Mouse (Mus musculus): ENCODE measurements around the gene Cask. TPM values are rescaled to one million over a fixed set of nuclear protein-coding genes. Genes with fewer than 3 reads are reported as not detected.

Gene Cask
- total RNA-seq, 1 experiment from 2014 or later = 56.8 TPM

DNA sequence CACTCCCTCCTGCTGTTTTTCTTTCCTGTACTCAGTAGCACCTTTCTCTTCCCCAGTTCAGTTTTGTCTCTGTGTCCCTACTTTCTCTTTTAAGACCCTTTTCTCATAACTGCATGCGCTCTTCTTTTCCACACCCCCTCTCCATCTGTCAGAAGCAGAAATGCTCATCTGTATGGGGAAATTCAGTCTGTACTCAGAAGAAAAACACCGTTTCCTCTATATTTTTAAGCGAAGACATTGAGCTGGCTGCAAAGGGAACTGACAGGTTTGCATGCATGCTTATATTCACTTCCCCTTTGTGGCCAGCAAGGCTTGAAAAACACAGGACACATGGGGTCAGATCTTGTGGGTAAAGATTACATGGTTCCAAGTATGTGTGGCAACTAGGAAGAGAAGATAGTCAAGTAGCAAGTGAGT lies 196.2 kb downstream of the Cask start:
- ATAC-seq (ENCODE audit: extremely low read depth, insufficient number of reproducible peaks, low FRiP score, poor library complexity, severe bottlenecking) = peak; percentile 81

DNA sequence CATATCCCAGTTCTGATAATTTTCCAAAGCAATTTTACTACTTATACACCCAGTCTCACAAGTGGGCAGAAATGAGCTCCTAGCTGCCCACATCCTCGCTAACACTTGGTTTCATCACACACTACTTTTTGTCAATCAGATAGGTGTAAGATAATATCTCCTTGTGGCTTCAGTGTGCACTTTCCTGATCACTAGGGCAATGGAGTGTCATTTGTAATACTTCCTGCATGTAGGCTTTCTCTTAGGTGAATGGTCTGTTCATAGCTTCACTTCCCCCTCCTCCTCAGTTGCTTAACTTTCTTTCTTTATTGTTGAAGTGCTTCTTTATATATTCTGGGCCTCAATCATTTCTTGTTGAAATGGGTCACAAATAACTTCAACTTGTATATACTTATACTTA lies 198.9 kb downstream of the Cask start:
- ATAC-seq (ENCODE audit: extremely low read depth, insufficient number of reproducible peaks, low FRiP score, poor library complexity, severe bottlenecking) = no peak

DNA sequence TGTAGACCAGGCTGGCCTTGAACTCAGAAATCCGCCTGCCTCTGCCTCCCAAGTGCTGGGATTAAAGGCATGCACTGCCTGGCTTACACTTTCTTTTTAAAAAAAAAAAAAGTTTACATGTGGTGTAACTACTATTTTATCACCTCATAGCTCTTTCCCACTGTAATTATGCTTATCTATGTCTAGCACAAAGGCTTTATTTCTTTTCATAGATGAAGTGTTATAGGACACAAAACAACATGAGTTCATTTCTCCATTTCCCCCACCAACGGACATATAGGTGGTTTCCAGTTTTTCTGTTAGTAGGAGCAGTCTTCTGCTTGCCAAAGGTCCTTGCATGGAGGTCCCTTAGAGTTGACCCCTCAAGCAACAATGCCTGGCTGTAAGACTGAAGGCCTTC lies 199.3 kb downstream of the Cask start:
- no peak for ATAC-seq (ENCODE audit: extremely low read depth, insufficient number of reproducible peaks, low FRiP score, poor library complexity, severe bottlenecking)

DNA sequence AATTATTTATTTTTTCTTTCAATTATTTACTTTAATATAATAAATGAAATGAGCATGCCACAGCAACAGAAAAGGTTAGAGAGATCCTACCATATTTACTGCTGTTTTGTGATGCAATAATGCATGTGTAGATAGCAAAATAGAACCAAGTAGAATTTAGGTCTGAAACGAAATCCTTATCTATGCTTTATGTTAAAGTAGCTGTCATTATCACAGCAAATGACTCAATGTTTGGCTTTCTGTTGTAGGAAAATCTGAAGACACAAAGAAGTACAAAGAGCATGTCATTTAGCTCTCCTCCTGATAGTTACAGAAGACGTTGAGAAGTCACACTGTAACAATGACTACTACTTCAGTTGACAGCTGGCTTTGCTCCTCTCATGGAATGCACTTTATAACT lies 212.3 kb downstream of the Cask start:
- ATAC-seq (ENCODE audit: extremely low read depth, insufficient number of reproducible peaks, low FRiP score, poor library complexity, severe bottlenecking) = no peak

DNA sequence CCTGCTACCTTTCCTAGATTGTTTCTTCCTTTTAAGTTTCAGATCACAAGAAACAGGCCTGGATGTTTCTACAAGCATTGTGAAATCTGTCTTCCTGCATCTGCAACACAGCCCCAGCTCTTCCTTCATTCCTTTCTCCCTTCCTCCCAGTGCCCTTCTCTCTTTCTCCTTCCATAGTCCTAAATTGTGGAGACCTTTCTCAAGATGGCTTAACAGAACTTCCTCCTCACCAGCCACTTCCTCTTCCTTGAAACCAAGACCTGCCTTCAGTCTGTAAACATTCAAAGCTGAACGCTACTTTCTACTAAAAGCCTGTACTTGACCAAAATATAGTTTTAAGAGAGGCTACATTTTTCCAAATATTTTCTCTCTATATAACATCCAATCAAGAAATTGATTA lies 214.8 kb downstream of the Cask start:
- ATAC-seq (ENCODE audit: extremely low read depth, insufficient number of reproducible peaks, low FRiP score, poor library complexity, severe bottlenecking) = peak; percentile 64; the same call in 1 of the 2 replicates

DNA sequence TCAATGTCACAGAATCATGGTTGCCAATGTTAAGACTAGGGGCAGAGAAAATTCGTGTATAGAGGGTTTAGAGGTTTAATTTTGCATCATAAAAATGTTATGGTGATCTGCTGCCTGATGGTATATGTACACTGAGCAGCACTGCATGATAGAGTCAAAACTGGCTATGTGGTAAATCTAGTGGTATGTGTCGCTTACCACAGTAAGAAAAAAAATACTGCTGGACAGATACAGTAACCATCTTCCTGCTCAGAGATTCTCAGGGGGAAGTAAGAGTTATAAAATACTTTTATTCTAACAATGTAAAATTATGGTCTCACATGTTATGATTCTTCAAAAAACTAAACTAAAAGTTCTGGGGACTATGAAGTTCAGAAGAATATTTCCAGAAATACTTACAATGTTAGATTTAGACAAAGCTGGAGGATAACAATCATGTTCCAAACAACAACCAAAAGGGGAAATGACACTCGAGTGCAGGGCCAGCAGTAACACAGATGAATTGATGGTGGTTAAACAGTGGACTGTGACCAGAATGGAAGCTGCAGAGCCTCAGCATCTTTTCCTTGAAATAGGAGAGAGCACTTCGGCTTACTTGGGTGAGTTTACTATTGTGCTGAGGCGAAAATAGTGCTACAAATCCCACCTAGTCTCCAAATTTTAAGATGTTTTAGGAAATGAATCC lies 219.4 kb downstream of the Cask start, which contains the start of gene Gpr34:
Gene Gpr34 (plus strand): TSS at position 491 of the 685 bp plus-strand sequence.
- ATAC-seq (ENCODE audit: extremely low read depth, insufficient number of reproducible peaks, low FRiP score, poor library complexity, severe bottlenecking) = peak; percentile 55; the same call in 1 of the 2 replicates

DNA sequence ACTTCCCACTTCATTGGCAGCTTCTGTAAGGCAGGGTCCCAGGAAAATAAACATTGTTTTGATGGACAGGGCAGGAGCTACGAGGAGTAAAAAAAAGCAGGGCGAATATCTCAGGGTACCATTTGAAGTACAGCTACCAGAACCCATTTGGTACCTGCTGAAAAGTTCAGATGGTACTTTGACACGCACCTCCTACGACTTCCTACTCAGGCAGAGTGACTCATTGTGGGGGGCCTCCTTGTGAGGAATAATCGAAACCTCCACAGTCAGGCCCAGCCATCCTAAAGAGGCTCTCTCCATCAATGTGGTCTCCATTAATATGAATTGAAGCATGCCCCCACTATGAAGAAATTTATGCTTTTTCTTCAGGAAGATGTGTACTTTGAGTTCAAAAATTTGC lies 228.5 kb downstream of the Cask start:
- ATAC-seq (ENCODE audit: extremely low read depth, insufficient number of reproducible peaks, low FRiP score, poor library complexity, severe bottlenecking) = no peak

DNA sequence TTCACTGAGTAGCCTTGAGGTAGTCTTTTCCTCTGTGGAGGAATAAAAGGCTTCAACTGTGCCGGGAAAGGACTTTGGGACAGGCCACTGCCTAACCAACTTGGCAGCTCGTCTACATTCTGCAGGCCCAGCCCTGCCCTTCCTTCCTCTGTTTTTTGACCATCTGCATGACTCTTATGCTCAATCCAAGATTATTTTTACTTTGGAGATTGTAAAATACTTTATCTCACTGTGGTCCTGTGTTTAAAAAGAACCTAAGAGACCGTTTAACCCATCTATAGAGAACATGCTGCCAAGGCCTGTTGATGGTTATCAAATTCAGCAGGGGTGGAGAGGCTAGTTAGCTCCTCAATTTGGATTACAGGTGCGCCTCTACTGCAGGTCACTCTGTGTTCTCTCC lies 229.7 kb downstream of the Cask start:
- no peak for ATAC-seq (ENCODE audit: extremely low read depth, insufficient number of reproducible peaks, low FRiP score, poor library complexity, severe bottlenecking)

DNA sequence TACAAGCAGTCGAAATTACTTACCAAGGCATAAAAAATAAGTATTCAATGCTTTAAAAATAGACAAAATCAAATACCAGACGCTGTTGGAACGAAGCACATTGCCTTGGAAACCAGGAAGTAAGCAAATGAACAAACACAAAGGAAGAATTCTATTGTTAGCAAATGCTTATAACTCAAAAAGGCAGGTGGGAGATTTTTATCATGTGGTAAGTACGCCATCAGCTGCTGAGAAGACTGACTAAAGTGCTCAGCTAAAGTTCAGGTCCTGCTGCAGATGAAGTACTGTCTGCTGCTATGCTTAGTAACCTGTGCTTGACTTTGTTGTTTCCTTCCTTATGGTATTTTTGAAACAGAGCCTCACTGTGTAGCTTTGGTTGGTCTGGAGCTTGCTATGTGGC lies 232.7 kb downstream of the Cask start:
- ATAC-seq (ENCODE audit: extremely low read depth, insufficient number of reproducible peaks, low FRiP score, poor library complexity, severe bottlenecking) = no peak

DNA sequence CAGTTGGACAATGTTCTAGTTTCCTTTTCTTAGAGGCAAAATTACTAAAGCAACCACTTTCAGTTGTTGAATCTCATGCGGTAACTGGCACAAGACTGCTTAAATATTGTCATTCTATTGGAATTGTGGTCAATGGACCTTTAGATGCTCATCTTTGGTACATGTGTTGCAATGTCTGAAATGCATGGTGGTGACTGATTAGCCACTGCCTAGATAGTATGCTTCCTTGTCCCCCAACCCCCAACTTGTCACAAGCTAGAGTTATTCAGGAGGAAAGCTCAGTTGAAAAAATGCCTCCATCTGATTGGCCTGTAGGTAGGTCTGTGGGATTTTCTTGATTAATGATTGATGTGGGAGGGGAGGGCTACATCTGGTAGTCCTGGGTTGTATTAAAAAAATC lies 233.9 kb downstream of the Cask start:
- ATAC-seq (ENCODE audit: extremely low read depth, insufficient number of reproducible peaks, low FRiP score, poor library complexity, severe bottlenecking) = no peak

DNA sequence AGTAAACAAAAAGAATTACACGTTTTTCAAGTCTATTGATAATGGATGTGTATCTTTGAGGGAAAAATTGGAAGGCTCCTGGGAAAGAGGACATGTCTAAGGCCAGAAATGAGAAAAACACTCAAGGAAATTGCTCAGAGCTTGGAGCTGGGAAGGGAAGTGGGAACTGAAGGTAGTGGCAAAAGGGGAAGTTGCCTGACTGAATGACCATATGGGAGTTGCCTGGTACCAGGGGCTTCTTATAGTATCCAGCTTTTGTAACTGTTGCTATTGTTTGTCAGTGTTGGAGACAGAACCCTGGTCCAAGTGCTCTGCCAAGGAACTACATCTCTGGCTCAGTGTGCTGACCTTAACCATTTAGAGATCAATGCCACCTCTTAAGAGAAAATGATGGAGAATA lies 234.4 kb downstream of the Cask start:
- ATAC-seq (ENCODE audit: extremely low read depth, insufficient number of reproducible peaks, low FRiP score, poor library complexity, severe bottlenecking) = no peak

DNA sequence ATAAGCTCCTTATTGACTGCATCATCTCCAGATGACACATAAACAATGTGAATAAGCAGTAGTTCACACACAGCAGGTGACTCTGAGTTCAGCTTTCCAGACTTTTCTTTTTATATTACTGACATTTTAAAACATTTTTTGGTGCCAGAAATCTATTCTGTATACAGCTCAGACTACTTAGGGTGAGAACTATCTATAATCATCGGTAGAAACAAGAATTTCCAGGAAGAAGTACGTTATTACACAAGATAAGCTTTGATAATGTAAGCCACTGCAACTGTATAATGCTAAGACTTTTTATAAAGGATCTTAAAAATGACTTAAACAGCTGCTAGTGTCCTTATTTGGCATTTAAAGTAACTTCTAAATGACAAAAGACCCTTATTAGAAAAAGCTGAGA lies 239.1 kb downstream of the Cask start:
- no peak for ATAC-seq (ENCODE audit: extremely low read depth, insufficient number of reproducible peaks, low FRiP score, poor library complexity, severe bottlenecking)

DNA sequence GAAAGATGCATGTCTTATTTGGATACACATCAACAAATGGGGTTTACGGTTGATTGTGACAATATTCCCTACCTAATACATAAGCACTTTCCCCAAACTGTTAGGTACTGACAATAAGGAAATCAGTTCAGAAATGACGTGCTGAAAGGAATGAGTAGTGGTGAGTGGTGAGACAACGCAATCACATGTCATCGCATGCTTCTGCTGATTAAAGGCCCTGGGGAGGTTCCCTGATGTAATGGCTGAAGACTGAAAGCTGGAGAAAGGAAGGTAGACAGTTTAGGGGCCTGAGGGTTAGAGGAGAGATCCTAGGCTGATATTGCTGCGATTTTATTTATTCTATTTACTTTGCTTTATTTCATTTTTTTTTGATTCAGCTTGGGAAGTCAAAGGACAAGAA lies 240.1 kb downstream of the Cask start:
- ATAC-seq (ENCODE audit: extremely low read depth, insufficient number of reproducible peaks, low FRiP score, poor library complexity, severe bottlenecking) = no peak

DNA sequence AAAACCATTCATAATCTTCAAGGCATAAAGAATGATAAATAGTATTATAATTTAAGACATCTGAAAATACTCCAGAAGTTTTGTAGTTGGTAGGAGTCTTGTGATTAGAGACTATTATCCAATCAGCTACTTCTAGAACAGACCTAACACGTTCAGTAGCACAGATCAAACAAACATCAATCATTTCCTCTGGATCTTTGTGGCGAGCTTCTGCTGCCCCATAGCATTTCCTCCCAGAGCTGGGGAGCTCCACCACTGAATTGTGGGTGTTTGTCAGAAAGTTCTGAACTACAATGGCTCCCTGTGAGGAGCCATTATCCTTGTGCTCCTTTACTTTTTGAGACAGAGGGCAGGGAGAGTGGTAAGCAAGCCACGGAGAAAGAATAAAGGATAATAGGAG lies 243.4 kb downstream of the Cask start:
- no peak for ATAC-seq (ENCODE audit: extremely low read depth, insufficient number of reproducible peaks, low FRiP score, poor library complexity, severe bottlenecking)

DNA sequence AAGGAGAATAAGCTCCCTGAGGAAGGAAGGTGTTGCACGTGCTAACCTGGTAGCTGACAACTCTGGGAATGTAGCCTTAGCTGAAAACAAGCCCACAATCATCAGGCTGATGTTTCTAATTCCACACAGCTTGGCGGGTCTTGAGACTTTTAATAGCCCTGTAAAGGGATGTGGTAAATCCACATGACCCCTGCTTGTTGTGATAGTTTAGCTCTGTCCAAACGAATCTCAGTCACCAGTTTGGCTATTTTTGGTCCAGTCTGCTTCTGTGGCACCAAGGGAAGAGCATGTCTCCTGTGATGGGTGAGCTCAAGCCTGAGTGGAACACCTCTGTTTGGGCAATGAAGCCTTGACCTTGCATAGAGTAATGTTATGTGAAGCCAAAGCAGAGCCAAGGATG lies 244.4 kb downstream of the Cask start:
- ATAC-seq (ENCODE audit: extremely low read depth, insufficient number of reproducible peaks, low FRiP score, poor library complexity, severe bottlenecking) = no peak

DNA sequence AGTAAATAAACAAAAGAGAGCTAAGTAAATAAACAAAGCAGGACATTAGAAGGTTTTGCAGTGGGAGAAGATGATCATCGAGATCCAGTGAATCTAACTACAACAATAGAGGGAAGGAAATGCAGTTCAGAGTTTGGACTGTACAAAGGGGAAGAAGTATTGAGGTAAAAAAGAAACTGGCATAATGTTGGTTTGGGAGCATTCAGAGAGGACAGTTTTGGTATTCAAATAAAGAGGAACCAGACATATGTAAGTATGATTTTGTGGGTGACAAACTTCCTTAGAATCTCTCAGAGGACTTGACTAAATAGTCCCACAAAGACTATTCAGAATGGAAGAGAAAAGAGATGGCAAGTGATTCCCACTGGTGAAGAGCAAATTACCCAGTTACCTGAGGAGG lies 251.2 kb downstream of the Cask start:
- ATAC-seq (ENCODE audit: extremely low read depth, insufficient number of reproducible peaks, low FRiP score, poor library complexity, severe bottlenecking) = 0 out of 2 replicates have a peak, but pooled peaks have one; percentile 23

DNA sequence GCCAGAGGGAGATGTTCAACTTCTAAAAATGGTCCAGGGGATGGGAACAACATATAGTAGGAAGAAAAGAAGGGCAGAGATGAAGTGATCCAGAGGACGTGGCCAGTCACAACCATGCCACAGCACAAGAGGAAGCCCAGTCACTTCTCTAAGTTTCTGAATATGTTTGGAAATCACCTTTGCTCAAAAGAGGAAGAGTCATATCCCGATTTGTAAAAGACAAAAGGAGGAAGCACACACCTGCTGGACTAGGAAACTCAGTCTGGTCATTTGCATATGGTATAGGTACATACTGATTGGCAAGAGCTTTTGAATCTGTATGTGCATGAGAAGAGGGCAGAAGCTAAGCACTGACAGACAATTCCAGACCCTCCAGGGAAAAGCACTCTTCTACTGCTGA lies 251.8 kb downstream of the Cask start:
- ATAC-seq (ENCODE audit: extremely low read depth, insufficient number of reproducible peaks, low FRiP score, poor library complexity, severe bottlenecking) = peak; percentile 74

DNA sequence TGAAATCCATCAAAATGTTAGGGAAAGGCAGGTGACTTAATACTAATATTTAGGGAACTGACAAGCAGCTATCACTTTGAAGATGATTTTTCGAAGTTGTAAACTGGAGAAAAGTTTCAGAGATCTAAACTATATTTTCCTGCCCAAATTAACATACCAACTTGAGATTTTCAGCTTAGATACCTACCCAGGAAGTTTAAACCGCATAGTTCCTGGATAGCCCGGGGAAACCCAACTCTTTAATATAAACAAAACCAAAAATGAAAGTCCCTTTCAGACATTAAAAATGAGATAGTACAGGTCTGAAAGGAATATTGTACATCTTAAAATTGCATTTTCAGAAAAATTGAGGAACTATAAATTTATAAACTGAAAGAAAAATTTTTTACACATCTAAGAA lies 273.5 kb downstream of the Cask start:
- ATAC-seq (ENCODE audit: extremely low read depth, insufficient number of reproducible peaks, low FRiP score, poor library complexity, severe bottlenecking) = no peak

DNA sequence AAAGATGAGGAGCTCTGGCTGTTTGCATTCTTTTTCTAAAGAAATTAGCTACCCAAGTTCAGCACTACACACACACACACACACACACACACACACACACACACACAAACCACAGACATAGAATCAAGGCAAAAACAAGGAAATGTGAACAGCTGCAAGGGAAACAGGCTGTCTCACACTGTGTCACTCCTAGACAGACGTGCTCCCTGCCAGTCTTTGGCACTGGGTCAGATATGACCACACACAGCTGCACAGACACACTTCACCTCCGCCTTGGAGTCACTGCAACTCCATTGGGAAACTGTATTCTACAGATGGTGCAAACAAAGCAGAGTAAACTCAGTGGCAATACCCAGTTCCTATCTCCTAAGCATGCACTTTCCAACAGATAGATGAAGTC lies 274.6 kb downstream of the Cask start:
- ATAC-seq (ENCODE audit: extremely low read depth, insufficient number of reproducible peaks, low FRiP score, poor library complexity, severe bottlenecking) = 0 out of 2 replicates have a peak, but pooled peaks have one; percentile 30

DNA sequence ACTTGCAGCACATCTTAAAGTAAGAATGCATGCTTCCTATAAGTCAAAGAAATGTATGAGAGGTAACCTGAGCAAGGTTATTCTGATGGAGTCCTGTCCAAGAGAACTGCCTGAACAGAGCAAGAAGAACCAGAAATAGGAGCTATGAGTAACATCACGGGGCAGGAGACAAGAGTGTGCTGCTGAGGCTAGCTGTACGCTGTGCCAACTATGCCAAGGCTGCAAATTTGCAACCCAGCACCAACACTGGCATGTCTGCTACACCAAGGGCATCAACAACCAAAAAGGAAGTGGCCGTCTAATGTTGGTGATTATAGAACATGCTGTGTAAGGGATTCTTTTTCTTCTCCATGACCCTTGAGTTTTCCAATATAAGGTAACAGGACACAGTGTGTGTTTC lies 276.3 kb downstream of the Cask start:
- no peak for ATAC-seq (ENCODE audit: extremely low read depth, insufficient number of reproducible peaks, low FRiP score, poor library complexity, severe bottlenecking)

DNA sequence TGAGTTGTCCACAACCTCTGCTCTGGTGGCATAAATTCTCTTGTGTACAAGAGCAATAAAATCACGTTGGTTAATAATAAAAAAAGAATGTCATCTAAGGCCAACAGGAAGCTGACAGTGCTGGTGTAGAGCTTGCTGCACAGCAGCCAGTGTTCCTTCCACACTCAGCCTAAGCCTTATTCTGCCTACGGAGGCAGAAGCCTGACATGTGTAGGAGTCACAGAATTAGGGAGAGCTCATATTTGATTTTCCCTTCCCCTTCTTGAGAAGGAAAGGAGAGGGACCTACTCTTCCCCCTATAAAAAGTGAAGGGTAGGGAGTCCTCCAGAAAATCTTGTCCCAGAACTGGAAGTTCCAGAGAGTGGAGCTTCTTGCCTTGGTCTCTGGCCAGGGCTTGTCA lies 276.9 kb downstream of the Cask start:
- no peak for ATAC-seq (ENCODE audit: extremely low read depth, insufficient number of reproducible peaks, low FRiP score, poor library complexity, severe bottlenecking)

Measured in neutrophil, adult 5-6 weeks (primary cell).